Mouse (Mus musculus) layer of hippocampus, adult 2 months (tissue): ENCODE measurements around the gene Samhd1. TPM values are rescaled to one million over a fixed set of nuclear protein-coding genes. Genes with fewer than 3 reads are reported as not detected.

Source experiments
- DNase-seq, 2 experiments: peaks; one replicate each; pipeline ENCODE4 v3.0.0; 2022; ENCODE audit warnings: low spot score in 2 of 2
- H3K27ac ChIP-seq: fragments of 200-600 bp; 2 replicates; pipeline ENCODE4 v1.8.1; 2022
- H3K4me3 ChIP-seq: fragments of 200-600 bp; 2 replicates; pipeline ENCODE4 v1.8.1; 2022; ENCODE audit warnings: mild to moderate bottlenecking
- CTCF ChIP-seq: fragments of 200-600 bp; conservative IDR thresholded peaks from 2 replicates; pipeline ENCODE4 v1.8.1; 2022; ENCODE audit warnings: antibody characterized with exemption, mild to moderate bottlenecking, moderate library complexity
- total RNA-seq, 2 experiments: library from RNA; stranded (reverse); gene quantifications; 2 replicates each; pipeline ENCODE4 v1.2.3; 2021

Samhd1 gene
- total RNA-seq, 2 experiments from 2014 or later = 14.3 to 16.8 TPM

GRCm38 (mm10) chr2:157072316-157072990, 62.6 kb downstream of the Samhd1 start:
- no peak for TF ChIP-seq CTCF
- Histone ChIP-seq H3K4me3 (no peak overlapping the region), H3K27ac (0 out of 2 replicates have a peak overlapping the region, but pooled peaks have one; percentile 61)
- DNase-seq = no peak

GRCm38 (mm10) chr2:157071556-157071955, 63.5 kb downstream of the Samhd1 start:
- peak overlapping the region; percentile 61; the same call in 1 of the 2 replicates for H3K27ac ChIP-seq
- H3K4me3 ChIP-seq = no peak overlapping the region
- DNase-seq = no peak
- TF ChIP-seq CTCF = no peak

DNA sequence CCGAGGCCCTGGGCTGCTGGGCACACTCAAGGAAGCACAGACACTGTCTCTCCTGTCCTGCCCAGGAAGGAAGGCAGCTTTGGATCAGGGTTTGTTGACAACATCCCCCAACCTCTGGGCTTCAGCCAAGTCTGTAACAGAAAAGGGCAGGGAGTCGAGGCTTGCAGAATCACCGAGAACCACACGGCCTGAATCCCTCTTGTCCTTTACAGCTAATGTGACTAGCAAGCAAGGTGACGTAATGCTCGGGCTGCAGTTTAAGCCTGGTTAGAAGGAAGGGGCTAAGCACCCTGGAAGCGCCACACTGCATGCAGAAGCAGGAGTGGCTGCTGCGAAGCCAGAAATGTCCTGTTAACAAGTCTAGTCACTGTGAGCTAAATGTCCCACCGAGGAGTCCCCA, 64.7 kb downstream of the Samhd1 start:
- no peak for DNase-seq
- H3K27ac ChIP-seq = peak overlapping the region; percentile 83
- no peak for TF ChIP-seq CTCF
- no peak overlapping the region for H3K4me3 ChIP-seq

DNA sequence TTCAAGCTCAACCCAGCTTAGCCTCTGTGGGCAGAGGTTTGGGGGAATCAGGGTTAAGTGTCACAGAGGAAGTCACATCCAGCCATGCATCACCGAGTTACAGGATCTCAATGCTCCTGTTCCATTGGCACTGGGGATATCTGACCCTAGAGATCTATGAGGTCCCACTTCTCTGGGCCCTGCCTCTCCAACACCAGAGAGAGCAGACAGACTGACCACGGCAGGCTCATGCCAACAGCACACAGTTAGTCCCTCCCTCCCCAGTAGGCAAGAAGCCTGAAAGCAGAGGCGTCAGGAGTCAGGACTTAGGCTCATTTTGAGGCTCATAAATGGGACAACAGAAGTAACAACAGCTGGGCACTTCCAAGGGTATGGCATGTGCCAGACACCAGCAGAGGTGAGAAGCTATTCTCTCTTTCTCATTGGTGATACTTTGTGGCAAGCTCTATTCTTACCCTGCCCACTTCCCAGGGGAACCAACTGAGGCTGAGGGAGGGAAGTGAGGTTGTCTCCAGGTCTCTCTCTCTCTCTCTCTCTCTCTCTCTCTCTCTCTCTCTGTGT, 65.2 kb downstream of the Samhd1 start:
- no peak for DNase-seq
- TF ChIP-seq CTCF = no peak
- Histone ChIP-seq H3K4me3 (no peak overlapping the region), H3K27ac (peak overlapping the region; percentile 83)

- peak overlapping the region; percentile 83 for H3K27ac ChIP-seq
- DNase-seq = no peak
- TF ChIP-seq CTCF = no peak
- H3K4me3 ChIP-seq = no peak overlapping the region; the same call in 1 of the 2 replicates
Measured at GRCm38 (mm10) chr2:157069355-157069735, 65.7 kb downstream of the Samhd1 start.

- TF ChIP-seq CTCF = no peak
- Histone ChIP-seq H3K27ac (peak overlapping the region; percentile 83), H3K4me3 (no peak overlapping the region; the same call in 1 of the 2 replicates)
- DNase-seq = no peak
Measured at GRCm38 (mm10) chr2:157068701-157069354, 66.2 kb downstream of the Samhd1 start.

- no peak for TF ChIP-seq CTCF
- no peak overlapping the region for H3K4me3 ChIP-seq
- H3K27ac ChIP-seq = peak overlapping the region; percentile 80
- DNase-seq = no peak
Measured at GRCm38 (mm10) chr2:157066731-157067430, 68.2 kb downstream of the Samhd1 start.

DNA sequence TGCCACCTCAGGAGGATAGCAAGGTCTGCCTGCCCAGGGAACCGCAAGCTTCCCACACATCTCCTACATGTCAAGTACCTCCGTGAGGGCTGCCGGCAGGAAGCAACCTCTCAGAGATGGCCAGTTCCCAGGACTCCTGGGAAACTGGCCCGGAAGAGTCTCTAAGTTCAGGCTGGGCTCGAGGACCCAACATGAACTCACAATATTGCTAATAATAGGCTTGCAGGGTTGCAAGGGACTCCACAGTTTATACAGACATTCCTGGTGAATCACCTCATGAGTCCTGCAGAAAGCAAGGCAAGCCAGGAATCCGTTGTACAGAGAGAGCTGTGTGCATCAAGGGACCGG, 69.2 kb downstream of the Samhd1 start:
- peak overlapping the region; percentile 80 for H3K27ac ChIP-seq
- no peak for DNase-seq

DNA sequence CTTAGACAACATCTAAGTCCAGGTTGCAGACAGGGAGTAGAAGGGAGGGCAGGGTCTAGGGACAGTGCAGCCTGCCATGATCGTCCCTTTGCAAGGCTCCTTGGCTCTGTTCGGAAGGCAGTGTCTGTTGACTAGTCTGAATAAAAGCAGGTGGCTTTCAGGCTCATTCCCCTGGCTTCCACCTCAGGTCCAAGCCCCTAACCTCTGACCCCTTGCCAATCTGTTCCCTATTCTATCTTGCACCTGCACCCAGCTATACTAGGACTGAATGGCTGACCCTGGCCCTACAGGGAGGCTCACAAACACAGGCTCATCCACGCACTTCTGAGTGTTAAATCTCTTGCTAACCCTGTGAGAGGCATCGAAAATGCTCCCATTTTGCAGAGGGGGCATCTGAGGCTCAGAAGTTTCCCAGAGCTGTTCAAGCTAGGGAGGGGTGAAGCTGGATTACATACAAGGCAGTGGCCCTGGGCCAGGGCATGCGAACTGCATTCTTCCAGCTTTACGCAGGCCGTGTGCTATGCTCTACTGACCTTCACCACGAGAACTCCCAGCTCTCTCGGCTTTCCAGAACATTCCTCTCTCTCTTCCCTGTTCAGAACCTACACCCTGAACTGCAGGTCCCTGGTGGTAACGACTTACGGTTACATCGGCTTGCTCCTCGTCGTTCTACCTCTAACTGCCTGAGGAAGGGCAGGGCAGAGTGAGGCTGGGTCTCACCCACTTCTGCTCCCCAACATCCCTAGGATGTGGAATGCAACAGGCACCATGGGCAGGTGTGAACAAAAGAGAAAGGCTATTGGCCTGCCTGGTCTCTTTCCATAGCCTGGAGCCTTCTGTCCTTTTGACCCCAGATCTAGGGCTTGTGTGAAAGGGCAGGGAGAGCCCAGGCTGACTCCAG, 69.8 kb downstream of the Samhd1 start:
- H3K27ac ChIP-seq = peak overlapping the region; percentile 80
- TF ChIP-seq CTCF = no peak

More for the DNA sequence above, 69.2 kb downstream of the Samhd1 start:
- no peak for TF ChIP-seq CTCF
- no peak overlapping the region for H3K4me3 ChIP-seq

GRCm38 (mm10) chr2:157064136-157064535, 70.9 kb downstream of the Samhd1 start:
- Histone ChIP-seq H3K27ac (peak overlapping the region; percentile 80), H3K4me3 (no peak overlapping the region)
- no peak for DNase-seq
- TF ChIP-seq CTCF = no peak

More for the DNA sequence above, 69.8 kb downstream of the Samhd1 start:
- DNase-seq = no peak
- H3K4me3 ChIP-seq = no peak overlapping the region

DNA sequence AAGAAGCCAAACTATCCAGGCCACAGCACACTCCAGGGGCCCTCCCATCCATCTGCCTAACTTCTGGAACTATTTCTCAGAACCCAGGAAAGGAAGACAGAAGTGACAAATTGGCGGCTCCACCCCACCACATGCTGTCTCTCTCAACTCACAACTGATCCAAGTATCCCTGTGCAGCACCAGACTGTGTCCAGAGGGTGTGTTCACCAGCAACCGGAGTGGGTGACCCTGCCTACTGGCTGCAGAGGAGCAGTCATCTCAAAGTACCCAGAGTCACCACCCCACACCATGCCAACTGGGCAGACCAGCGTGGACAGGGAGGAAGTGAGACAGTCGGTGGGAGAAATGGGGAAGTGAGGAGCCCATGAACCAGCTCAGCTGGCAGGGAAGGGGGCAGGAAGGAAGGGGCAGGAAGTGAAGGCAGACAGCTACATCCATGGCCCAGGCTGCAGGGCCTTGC, 71.8 kb downstream of the Samhd1 start:
- no peak overlapping the region for H3K4me3 ChIP-seq
- H3K27ac ChIP-seq = peak overlapping the region; percentile 80
- DNase-seq = no peak
- no peak for TF ChIP-seq CTCF
